Mouse (Mus musculus) heart, embryonic 11.5 days (tissue): Measurements from ENCODE around the gene Trim26. TPM values are rescaled to one million over a fixed set of nuclear protein-coding genes. Genes with fewer than 3 reads are reported as not detected.

Experiments used
- ATAC-seq: fragments of 200-750 bp; cut with Nextera tagmentation; replicated peaks from 2 replicates; pipeline ENCODE4 v1.8.0; 2017; ENCODE audit warnings: moderate library complexity; ENCODE audit not compliant: insufficient number of reproducible peaks, low FRiP score, low TSS enrichment
- H3K27ac ChIP-seq: fragments of 300-500 bp; sonication (generic); 2 replicates; pipeline ENCODE4 v1.5.1; 2014; ENCODE audit warnings: mild to moderate bottlenecking, low read depth, low read length
- H3K27me3 ChIP-seq: fragments of 300-500 bp; sonication (generic); 2 replicates; pipeline ENCODE4 v1.6.1; 2014; ENCODE audit warnings: mild to moderate bottlenecking, low read length, mixed read lengths; ENCODE audit not compliant: control insufficient read depth, insufficient read depth
- H3K36me3 ChIP-seq: fragments of 300-500 bp; sonication (generic); 2 replicates; pipeline ENCODE4 v1.6.1; 2014; ENCODE audit warnings: mild to moderate bottlenecking, low read length, moderate library complexity, mixed read lengths; ENCODE audit not compliant: control insufficient read depth, insufficient read depth
- H3K4me1 ChIP-seq: fragments of 300-500 bp; sonication (generic); 2 replicates; pipeline ENCODE4 v1.6.1; 2014; ENCODE audit warnings: low read length; ENCODE audit not compliant: control insufficient read depth, insufficient read depth
- H3K4me2 ChIP-seq: fragments of 300-500 bp; sonication (generic); 2 replicates; pipeline ENCODE4 v1.6.1; 2014; ENCODE audit warnings: mild to moderate bottlenecking, moderate library complexity
- H3K4me3 ChIP-seq: fragments of 300-500 bp; sonication (generic); 2 replicates; pipeline ENCODE4 v1.5.1; 2014; ENCODE audit warnings: low read depth, low read length
- H3K9ac ChIP-seq: fragments of 300-500 bp; sonication (generic); 2 replicates; pipeline ENCODE4 v1.6.1; 2014; ENCODE audit warnings: mild to moderate bottlenecking, low read depth, low read length, moderate library complexity
- H3K9me3 ChIP-seq: fragments of 300-500 bp; sonication (generic); replicated peaks from 2 replicates; pipeline ENCODE4 v1.6.1; 2016; ENCODE audit warnings: low read length; ENCODE audit not compliant: control insufficient read depth
- WGBS: fragments of 180-500 bp; shearing (Covaris S2); extraction: QIAGEN DNeasy Blood & Tissue Kit; methylation state at CpG from one replicate; pipeline ENCODE4 v1.1.7; 2014; ENCODE audit not compliant: insufficient replicate concordance; 5-methylcytosine and 5-hydroxymethylcytosine counted together
- polyA plus RNA-seq: library from polyadenylated mRNA; unstranded; fragments of >200 nt; fragmentation: Nextera tagmentation; extraction: Ambion mirVana; gene quantifications from 2 replicates; pipeline ENCODE4 v1.2.1, GENCODE M21; 2014

Trim26 gene
- polyA plus RNA-seq, 1 experiment from 2014 or later = 21.4 TPM

DNA sequence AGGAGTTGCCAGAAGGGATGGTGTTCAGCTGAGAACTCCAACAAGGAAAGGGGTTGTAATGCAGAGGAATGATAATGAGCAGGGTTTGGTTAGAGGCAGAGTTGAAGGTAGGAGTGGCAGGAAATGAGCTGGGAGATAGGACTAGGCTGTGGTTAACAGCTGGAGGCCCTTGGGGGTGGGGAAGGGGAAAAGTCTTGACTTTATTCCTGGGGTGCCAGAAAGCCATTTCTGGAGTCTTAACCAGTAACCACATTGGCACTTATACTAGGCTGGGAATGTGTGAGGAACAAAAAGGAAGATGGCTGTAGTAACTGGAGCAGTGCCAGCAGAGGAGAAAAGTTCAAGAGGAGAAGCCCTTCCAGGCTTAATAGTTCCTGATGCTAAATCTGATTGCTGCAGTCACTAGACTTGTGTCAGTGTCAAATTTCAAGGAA, 7.4 kb downstream of the Trim26 start:
- H3K4me1 ChIP-seq = peaks cover 13% of the 10 kb centered on the region
- H3K4me2 ChIP-seq = no peak overlapping the region
- no peaks in the 10 kb centered on the region for H3K9me3 ChIP-seq
- ATAC-seq = no peak
- no peak overlapping the region for H3K4me3 ChIP-seq
- H3K27ac ChIP-seq = no peak overlapping the region
- H3K36me3 ChIP-seq = no peaks in the 10 kb centered on the region
- H3K27me3 ChIP-seq = no peaks in the 10 kb centered on the region
- no peak overlapping the region for H3K9ac ChIP-seq

DNA sequence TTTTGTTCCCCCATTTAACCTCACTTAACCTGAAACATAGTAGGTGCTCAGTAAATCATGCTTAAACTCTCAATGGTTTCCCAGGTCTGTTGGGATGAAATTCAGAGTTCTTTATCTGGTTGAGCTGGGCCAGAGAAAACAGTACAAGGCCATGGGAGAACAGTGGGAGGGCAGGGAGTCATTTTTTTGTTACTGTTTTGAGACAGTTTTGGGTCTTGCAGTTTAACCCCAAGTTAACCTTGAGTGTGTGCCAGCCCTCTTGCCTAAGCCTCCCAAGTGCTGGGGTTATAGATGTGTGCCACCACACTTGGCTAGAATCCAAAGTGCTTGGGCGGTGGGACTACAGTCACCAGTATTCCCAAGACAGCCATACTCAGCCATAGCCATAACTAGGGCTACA, 7.8 kb downstream of the Trim26 start:
- Histone ChIP-seq H3K9me3 (no peaks in the 10 kb centered on the region), H3K4me2 (no peak overlapping the region), H3K36me3 (no peaks in the 10 kb centered on the region), H3K4me3 (no peak overlapping the region), H3K9ac (no peak overlapping the region), H3K4me1 (peaks cover 13% of the 10 kb centered on the region), H3K27ac (no peak overlapping the region), H3K27me3 (no peaks in the 10 kb centered on the region)
- 76% methylated on average over 1 of the region's 1 CpGs for WGBS
- ATAC-seq = no peak

DNA sequence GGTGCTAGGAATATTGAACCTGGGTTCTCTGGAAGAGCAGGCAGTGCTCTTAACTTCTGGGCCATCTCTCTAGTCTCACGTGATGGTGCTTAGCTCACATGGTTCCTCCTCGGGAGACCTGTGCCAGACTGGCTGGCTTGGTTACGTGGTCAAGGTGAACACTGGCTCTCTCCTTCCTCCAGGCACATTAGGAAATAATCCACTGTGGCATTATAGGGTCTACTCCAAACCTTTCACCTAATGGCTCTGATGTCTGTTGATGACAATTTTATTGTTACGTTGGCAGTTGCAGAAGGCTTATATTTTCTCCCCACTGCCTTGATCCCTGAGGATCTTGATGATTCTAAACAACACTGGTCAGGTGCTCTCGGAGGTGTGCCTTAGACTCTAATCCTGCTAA, 12.0 kb downstream of the Trim26 start:
- no peak for ATAC-seq

DNA sequence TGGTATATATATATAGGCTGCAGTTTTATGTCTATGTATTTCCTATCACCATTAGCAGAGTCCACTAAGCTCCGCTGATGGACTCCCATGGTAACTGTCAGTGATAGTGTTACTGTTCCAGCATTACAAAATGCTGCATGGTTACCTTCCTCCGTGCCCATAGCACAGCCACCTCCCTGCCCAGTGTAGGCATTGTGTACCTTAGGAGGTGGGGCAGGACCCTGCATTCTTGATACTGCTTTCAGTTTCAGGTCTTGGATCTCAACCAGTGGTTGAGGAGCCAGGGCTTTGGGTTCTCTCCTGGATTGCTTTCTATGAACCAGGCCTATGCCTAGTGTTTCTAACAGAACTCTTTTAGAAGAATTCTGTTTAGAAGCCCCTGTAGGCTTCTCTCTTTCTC, 13.1 kb downstream of the Trim26 start:
- H3K36me3 ChIP-seq = peaks cover 21% of the 10 kb centered on the region
- 82% methylated on average over 2 of the region's 2 CpGs for WGBS
- H3K27me3 ChIP-seq = no peaks in the 10 kb centered on the region
- H3K27ac ChIP-seq = no peak overlapping the region
- H3K9ac ChIP-seq = no peak overlapping the region
- peaks cover 6% of the 10 kb centered on the region for H3K4me1 ChIP-seq
- no peak overlapping the region for H3K4me2 ChIP-seq
- no peaks in the 10 kb centered on the region for H3K9me3 ChIP-seq
- ATAC-seq = no peak
- no peak overlapping the region for H3K4me3 ChIP-seq

More for the DNA sequence above, 12.0 kb downstream of the Trim26 start:
- H3K9ac ChIP-seq = no peak overlapping the region
- 81% methylated on average over 5 of the region's 5 CpGs for WGBS
- H3K36me3 ChIP-seq = peaks cover 16% of the 10 kb centered on the region
- H3K4me3 ChIP-seq = no peak overlapping the region
- H3K9me3 ChIP-seq = no peaks in the 10 kb centered on the region
- H3K4me1 ChIP-seq = peaks cover 17% of the 10 kb centered on the region
- H3K27me3 ChIP-seq = no peaks in the 10 kb centered on the region
- H3K27ac ChIP-seq = no peak overlapping the region
- H3K4me2 ChIP-seq = no peak overlapping the region

DNA sequence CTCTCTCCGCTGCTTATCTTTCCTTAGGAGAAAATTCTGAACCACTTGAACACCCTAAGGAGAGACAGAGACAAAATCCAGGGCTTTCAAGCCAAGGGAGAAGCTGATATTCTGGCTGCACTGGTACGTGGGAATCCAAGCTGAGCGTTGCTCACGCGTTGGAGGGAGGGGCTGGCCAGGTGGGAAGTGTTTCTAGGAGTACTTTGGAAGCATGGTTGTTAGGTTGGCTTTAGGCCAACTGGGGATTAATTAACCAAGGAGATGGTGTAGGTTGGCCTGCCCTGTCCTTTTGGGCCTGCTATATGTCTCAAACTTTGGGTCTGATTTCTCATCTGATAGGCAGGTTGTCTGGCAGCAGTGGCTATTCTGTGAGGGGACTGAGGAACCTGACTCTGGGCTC, 14.3 kb downstream of the Trim26 start:
- no peak overlapping the region for H3K27ac ChIP-seq
- H3K27me3 ChIP-seq = no peaks in the 10 kb centered on the region
- no peaks in the 10 kb centered on the region for H3K9me3 ChIP-seq
- peaks cover 6% of the 10 kb centered on the region for H3K4me1 ChIP-seq
- ATAC-seq = no peak
- 70% methylated on average over 5 of the region's 5 CpGs for WGBS
- H3K4me3 ChIP-seq = no peak overlapping the region
- H3K36me3 ChIP-seq = peaks cover 25% of the 10 kb centered on the region
- H3K4me2 ChIP-seq = no peak overlapping the region
- no peak overlapping the region for H3K9ac ChIP-seq

DNA sequence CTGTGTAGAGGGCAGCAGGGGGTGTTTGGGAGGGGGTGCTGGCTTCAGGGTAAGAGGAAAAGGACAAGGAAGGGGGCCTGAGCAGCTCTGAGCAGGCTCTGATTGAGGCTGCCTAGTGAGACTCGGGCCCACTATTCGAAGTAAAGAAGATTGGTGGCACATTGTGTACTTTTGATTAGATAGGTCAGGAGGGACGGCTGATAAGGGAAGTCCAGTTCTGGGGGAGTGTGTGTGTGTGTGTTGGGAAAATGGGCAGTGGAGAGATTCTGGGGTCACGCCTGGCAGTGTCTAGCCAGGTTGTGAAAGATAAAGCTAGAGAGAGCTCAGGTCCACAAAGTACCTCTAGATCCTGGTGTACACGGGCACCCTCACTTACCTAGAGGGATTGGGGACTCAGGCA, 14.7 kb downstream of the Trim26 start:
- no peak for ATAC-seq
- peaks cover 27% of the 10 kb centered on the region for H3K36me3 ChIP-seq
- peaks cover 6% of the 10 kb centered on the region for H3K4me1 ChIP-seq
- H3K9ac ChIP-seq = no peak overlapping the region
- H3K4me3 ChIP-seq = no peak overlapping the region
- H3K27ac ChIP-seq = no peak overlapping the region
- H3K9me3 ChIP-seq = no peaks in the 10 kb centered on the region
- 44% methylated on average over 5 of the region's 5 CpGs for WGBS
- H3K27me3 ChIP-seq = no peaks in the 10 kb centered on the region
- H3K4me2 ChIP-seq = no peak overlapping the region

DNA sequence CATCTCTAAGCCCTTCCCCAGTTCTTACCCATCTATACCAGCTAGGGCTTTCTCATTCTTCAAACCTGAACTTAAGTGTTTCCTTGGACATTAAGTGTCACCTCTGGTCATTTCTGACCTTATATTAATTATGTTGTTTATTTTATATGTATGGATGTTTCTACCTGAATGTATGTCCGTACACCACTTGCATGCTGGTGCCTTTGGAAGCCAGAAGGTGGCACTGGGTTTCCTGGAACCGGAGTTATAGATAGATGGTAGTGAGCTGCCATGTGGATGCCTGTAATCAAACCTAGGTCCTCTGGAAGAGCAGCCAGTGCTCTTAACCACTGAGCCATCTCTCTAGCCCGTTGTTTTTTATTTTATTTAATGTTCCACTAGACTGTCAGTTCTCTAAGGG, 18.6 kb downstream of the Trim26 start:
- no peak overlapping the region for H3K27ac ChIP-seq
- no peak overlapping the region for H3K4me3 ChIP-seq
- H3K27me3 ChIP-seq = no peaks in the 10 kb centered on the region
- peaks cover 42% of the 10 kb centered on the region for H3K36me3 ChIP-seq
- no peak overlapping the region for H3K4me2 ChIP-seq
- no peak overlapping the region for H3K9ac ChIP-seq
- H3K4me1 ChIP-seq = peaks cover 6% of the 10 kb centered on the region
- H3K9me3 ChIP-seq = no peaks in the 10 kb centered on the region
- ATAC-seq = no peak
- WGBS = 91% methylated on average over 3 of the region's 3 CpGs

DNA sequence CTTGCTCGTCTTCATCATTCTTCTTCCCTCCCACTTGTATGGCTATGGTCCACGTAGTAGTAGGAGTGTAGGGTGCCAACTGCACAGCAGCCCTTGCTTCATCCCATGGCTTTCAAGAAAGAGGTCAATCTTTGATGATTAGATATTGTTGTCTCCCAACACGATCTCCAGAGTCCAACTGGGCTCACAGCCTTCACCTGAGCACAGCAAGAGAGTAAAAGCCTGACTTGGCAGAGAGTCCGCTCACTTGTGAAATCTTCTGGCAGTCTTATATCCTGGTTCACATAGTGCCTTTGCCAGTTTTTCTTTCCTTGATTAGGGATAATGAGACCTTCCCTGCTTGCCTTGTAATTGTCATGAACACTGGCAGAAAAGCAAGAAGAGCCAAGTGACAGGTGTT, 19.3 kb downstream of the Trim26 start:
- peaks cover 4% of the 10 kb centered on the region for H3K4me1 ChIP-seq
- H3K36me3 ChIP-seq = peaks cover 39% of the 10 kb centered on the region
- H3K4me2 ChIP-seq = no peak overlapping the region
- H3K9ac ChIP-seq = no peak overlapping the region
- H3K27me3 ChIP-seq = no peaks in the 10 kb centered on the region
- H3K9me3 ChIP-seq = no peaks in the 10 kb centered on the region
- ATAC-seq = no peak
- no peak overlapping the region for H3K27ac ChIP-seq
- 95% methylated on average over 4 of the region's 4 CpGs for WGBS
- no peak overlapping the region for H3K4me3 ChIP-seq

DNA sequence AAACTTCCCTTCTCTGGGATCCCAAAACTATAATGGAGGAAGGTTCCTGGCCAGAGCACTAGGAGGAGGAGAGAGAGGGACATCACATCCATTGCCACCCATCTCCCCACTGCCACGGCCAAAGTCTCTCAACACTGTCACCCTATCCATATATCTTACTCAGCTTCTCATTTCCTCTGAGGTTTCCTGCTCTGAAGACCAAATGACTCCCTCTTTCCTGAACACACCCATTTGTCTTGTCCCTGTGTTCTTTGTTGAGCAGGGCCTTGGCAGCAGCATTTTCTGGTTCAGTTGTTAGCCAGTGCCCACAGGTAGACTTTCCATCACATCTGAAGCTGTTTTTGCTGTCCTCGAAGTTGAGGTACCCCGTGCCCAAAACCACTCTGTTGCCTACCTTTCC, 21.2 kb downstream of the Trim26 start:
- Histone ChIP-seq H3K27ac (no peak overlapping the region), H3K4me3 (no peak overlapping the region), H3K9ac (no peak overlapping the region), H3K9me3 (no peaks in the 10 kb centered on the region), H3K36me3 (peaks cover 30% of the 10 kb centered on the region), H3K27me3 (0 out of 2 replicates have a peak, but pooled peaks cover under 1% of the 10 kb centered on the region), H3K4me2 (no peak overlapping the region), H3K4me1 (no peaks in the 10 kb centered on the region)
- ATAC-seq = no peak
- WGBS = 67% methylated on average over 3 of the region's 3 CpGs
